Mouse (Mus musculus) cerebellum, adult 2 months (tissue): ENCODE results near the gene Taz.

ENCODE experiments used
- CTCF ChIP-seq: fragments of 200-500 bp; IDR thresholded peaks from 2 replicates; pipeline ENCODE4 v1.5.1; 2011; ENCODE audit warnings: low read depth, mild to moderate bottlenecking, control low read depth, low read length, moderate library complexity, borderline replicate concordance; ENCODE audit not compliant: insufficient read depth
- POLR2A ChIP-seq: fragments of 200-500 bp; IDR thresholded peaks from 2 replicates; pipeline ENCODE4 v1.6.1; 2011; ENCODE audit warnings: low read length, control low read depth, borderline replicate concordance; ENCODE audit not compliant: insufficient read depth

- no peak for TF ChIP-seq CTCF
- TF ChIP-seq POLR2A: no peak
Measured at GRCm38 (mm10) chrX:74240332-74240731, 41.4 kb upstream of the Taz start.
